Mouse (Mus musculus) megakaryocyte progenitor cell, adult 5-6 weeks (primary cell): Measurements from ENCODE around the gene Gm527. TPM values are rescaled to one million over a fixed set of nuclear protein-coding genes. Genes with fewer than 3 reads are reported as not detected.

ENCODE experiments used
- ATAC-seq: replicated peaks from 2 replicates; pipeline ENCODE4 v1.8.0; 2016; ENCODE audit warnings: mild to moderate bottlenecking, moderate TSS enrichment, inconsistent platforms; ENCODE audit not compliant: poor library complexity
- total RNA-seq, 2 experiments: library from RNA; stranded (forward) in 1 of 2; stranded (reverse) in 1 of 2; fragments of 157-497, 149-512 nt in 1 of 2; fragments of 200-1000 nt in 1 of 2; gene quantifications; 2 replicates each; pipeline versions ENCODE4 v1.2.3 to v1.2.4; 2015 to 2017

Gm527 gene
- 0.86 and 1.6 TPM in 2 replicates for total RNA-seq (2015)
- total RNA-seq (2017), result 0.42 and 1.3 TPM in 2 replicates

- ATAC-seq, result peak; percentile 100
Measured at GRCm38 (mm10) chr12:64917578-64918471, at the start of gene Gm527. Gene Gm527 (plus strand): TSS chr12:64917906.

DNA sequence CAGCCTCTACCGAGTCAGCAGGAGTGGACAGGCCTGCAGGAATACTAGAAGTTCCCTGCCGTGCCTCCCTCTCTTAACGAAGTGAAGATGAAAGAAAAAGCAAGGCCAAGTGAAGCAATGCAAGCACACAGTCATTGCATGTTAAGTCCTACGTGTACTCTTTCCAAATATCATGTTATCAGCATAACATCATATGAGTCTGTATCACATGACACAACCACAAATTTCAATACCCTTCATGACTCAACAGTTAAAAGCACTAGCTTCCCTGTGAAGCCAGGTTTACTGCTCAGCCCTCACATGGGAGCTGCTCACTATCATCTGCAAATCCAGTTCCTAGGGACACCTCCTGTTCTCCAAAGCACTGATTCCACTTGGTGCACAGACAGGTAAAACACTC lies 46.6 kb upstream of the Gm527 start:
- ATAC-seq, result no peak

DNA sequence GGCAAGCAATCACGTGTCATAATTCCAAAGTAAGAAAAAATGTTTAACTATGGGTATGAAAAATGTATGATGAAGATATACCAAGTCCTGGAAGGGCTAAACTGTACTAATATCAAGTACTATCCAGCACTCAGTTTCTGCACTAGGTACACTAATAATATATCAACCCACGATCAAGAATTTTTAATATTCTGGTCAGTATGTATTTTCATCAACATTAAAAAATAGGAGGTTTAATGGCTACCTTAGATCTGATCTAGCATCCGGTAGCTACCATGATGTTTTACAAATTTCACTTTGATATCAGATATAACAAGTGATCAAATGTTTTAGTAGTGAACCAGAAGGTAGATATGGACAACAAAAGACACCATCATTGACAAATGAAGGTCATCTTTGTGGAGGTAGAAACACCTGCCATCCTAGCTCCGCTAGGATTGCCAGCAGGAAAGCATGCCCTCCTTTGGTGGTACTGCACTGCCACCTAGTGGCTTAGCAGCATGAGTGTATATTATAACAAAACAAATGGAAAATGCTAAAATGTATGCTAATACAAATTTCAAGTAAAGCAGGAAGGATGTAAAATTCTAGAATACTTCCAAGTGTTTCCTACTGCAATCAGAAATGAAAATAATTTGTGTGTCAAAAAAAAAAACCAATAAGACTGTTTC lies 20.5 kb upstream of the Gm527 start:
- peak; percentile 91 for ATAC-seq

- ATAC-seq, result no peak
Measured at GRCm38 (mm10) chr12:64902506-64902905, 15.2 kb upstream of the Gm527 start.

- no peak for ATAC-seq
Measured at GRCm38 (mm10) chr12:64903186-64903585, 14.5 kb upstream of the Gm527 start.

- no peak for ATAC-seq
Measured at GRCm38 (mm10) chr12:64912996-64913395, 4.7 kb upstream of the Gm527 start.

DNA sequence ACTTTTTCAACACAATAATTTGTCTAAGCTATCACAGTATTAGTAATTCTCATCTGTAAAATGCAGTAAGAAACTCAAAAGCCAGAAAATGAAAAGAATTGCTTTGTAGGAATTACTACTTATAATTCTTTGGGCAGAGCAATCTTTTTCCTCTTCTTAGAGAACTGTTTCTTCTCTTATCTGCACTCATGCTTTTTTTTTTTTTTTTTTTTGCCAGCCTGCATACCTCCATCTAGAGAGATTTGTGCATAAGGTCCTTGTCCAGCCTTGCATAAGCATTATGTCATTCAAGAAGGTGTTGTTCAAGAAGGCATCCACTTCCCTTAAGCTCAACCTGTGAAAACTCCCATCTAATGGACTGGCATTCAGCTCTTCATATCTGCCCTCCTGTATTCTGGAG lies 971 bp upstream of the Gm527 start:
- no peak for ATAC-seq

GRCm38 (mm10) chr12:64937493-64937892 lies 19.8 kb downstream of the Gm527 start:
- peak; percentile 92 for ATAC-seq

DNA sequence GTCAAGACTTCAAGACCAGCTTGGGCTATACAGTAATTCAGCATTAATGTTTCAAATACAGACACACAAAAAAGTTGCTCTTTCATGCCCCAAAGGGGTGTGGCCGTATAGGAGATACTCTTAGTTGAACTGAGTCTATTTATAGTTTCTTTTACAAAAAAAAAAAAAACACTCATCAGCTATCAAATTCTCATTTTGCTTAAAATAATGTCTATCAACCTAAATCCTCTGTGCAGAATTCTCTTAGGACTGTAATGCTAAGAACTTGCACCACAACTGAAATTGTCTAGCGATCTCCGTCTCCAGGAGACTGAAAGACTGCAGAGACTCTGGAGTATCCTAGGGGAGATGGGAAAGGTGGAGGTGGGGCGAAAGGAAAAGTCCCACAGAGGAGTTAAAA lies 46.9 kb downstream of the Gm527 start:
- no peak for ATAC-seq

DNA sequence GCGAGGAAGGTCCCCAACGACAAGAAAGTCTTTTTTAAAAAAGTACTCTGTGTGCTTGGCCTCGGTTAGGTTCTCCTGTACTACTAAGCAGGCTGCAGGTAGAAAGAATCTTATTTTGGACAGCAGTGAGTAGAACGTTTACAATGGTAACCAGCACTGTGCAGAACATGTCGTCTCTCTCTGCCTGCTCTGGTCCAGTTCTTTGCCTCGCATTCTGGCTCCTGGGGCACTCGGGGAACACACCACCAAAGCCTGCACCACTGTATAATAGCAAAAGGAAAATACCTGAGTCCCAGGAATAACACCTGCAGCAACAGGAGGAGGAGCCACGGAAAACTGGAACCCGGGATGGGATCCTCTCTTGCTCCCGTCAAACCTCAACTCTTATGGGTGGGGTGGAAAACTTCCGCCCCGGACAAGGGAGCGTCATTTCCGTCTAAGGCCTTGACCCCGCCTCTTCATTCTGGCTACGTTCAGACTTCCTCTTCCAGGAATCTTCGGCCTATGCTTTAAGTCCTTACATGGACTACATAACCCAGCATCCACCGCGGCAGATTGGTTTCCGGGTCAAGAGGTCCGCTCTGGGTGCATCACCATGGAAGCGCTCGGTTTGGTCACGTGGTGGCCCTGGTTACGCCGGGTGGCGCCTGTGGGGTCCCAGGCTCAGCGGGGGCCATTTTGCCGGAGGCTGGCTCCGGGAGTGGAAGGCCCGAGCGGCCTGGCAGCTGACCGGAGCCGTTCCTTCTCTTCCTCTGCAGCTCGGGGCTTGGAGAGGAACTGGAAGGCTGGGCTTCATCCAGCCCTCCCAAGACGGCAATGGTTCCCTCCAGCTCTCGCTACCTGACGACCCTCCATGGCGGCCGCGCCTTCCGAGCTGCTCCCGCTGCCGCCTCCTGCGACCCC lies 47.7 kb downstream of the Gm527 start, which contains the start of the genes Klhl28 and Togaram1:
Gene Klhl28 (minus strand): TSS at position 411 of the 903 bp plus-strand sequence.
Gene Togaram1 (plus strand): TSS at position 681 of the 903 bp plus-strand sequence.
- peak; percentile 87 for ATAC-seq

DNA sequence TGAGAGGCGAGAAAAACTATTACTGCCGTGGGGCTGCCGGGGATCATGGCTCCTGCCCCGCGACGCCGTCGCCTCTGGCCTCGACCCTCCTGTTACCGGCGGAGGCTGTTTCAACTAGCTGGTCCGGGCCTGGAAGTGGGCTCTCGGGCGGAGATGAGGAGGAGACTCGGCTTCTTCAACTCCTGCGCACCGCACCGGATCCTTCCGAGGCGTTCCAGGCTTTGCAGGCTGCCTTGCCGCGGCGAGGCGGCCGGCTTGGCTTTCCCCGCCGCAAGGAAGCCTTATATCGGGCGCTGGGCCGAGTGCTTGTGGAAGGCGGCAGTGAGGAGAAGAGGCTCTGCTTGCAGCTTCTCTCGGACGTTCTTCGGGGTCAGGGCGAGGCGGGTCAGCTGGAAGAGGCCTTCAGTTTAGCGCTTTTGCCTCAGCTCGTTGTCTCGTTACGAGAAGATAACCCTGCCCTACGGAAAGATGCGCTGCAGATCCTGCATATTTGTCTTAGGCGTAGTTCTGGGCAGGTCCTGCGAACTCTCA lies 48.5 kb downstream of the Gm527 start:
- ATAC-seq, result peak; percentile 22

DNA sequence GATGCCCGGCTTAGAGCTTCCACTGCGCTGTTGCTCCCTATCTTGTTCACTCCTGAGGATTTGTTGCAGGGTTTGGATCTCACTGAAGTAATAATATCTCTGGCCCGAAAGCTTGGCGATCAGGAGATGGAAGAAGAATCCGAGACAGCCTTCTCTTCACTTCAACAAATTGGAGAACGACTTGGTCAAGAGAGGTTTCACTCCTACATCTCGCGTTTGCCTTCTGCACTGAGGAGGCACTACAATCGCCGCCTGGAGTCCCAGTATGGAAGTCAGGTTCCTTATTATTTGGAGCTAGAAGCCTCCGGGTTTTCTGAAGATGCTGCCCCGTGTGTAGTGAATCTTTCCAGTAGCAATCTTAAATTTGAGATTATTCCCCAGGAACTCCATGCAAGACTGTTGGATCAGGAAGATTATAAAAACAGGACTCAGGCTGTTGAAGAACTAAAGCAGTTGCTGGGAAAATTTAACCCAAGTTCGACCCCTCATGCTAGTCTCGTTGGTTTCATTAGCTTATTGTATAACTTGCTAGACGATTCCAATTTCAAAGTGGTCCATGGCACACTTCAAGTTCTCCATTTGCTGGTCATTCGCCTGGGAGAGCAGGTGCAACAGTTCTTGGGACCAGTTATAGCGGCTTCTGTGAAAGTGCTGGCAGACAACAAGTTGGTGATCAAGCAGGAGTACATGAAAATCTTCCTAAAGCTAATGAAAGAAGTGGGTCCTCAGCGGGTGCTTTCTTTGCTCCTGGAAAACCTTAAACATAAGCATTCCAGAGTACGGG lies 49.1 kb downstream of the Gm527 start:
- no peak for ATAC-seq

DNA sequence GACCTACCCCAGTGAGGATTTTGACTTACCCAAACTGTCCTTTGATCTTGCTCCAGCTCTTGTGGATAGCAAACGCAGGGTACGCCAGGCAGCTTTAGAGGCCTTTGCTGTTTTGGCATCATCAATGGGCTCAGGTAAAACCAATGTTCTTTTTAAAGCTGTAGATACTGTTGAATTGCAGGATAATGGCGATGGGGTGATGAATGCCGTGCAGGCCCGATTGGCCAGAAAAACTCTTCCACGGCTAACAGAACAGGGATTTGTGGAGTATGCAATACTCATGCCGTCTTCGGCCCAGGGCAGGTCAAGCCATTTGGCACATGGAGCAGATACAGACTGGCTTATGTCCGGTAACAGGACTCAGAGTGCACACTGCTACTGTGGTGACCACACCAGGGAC lies 49.8 kb downstream of the Gm527 start:
- ATAC-seq, result no peak

DNA sequence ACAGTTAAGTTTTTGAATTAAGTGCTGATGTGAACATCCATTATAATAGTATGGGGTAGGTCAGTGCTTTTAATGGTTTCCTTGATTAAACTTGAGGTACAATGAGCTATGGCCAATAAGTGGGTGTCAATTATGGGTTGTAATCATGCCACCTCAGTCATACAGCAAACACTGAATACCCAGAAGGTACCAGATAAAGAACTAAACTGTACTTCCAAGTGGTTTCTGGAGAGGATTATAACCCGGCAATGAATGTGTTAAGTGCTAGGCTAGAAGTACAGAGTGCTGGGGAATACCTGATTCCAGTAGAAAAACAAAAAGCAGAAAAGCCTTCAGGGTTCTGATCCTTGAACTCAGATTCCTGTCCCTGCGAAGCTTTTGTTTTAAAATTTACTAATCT lies 50.4 kb downstream of the Gm527 start:
- ATAC-seq, result 0 out of 2 replicates have a peak, but pooled peaks have one; percentile 5

DNA sequence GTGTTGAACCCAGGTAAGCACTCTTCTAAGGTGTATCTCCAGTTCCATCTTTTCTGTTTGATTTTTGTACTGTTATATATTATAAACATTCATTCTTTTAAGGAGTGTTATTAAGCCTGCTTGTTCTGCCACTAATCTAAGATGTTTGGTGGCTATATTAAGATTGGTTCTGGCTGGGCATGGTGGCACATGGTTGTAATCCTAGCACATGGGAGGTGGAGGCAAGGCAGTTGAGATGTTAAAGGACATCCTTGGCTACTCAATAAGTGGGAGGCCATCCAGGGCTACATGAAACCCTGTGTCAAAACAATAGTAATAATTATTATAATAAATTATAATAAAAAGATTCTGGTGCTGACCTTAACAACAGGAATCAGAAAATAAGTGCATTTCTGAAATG lies 53.7 kb downstream of the Gm527 start:
- ATAC-seq, result no peak

DNA sequence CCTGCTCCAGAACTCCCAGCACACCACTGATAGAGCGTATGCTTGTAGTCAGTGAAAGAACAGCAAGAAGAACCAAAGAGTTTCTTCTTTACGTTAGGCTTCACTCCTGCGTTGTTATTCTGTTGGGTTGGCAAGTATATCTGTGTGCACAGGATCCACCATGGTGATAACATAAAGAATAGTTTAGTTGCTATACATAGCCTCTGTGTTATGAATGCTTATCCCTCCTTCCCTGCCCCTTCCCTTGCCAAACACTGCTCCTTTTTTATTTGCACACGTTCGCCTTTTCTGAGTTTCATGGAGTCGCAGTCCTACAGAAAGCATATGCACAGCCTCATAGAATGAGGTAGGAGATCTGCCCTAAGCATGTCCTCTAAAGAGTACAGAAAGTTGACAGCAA lies 54.4 kb downstream of the Gm527 start:
- no peak for ATAC-seq
